Mouse (Mus musculus) heart, embryonic 11.5 days (tissue): Measurements from ENCODE around the gene Dbndd2. TPM values are rescaled to one million over a fixed set of nuclear protein-coding genes. Genes with fewer than 3 reads are reported as not detected.

Experiments used
- ATAC-seq: fragments of 200-750 bp; cut with Nextera tagmentation; replicated peaks from 2 replicates; pipeline ENCODE4 v1.8.0; 2017; ENCODE audit warnings: moderate library complexity; ENCODE audit not compliant: insufficient number of reproducible peaks, low FRiP score, low TSS enrichment
- H3K27ac ChIP-seq: fragments of 300-500 bp; sonication (generic); 2 replicates; pipeline ENCODE4 v1.5.1; 2014; ENCODE audit warnings: mild to moderate bottlenecking, low read depth, low read length
- H3K27me3 ChIP-seq: fragments of 300-500 bp; sonication (generic); 2 replicates; pipeline ENCODE4 v1.6.1; 2014; ENCODE audit warnings: mild to moderate bottlenecking, low read length, mixed read lengths; ENCODE audit not compliant: control insufficient read depth, insufficient read depth
- H3K36me3 ChIP-seq: fragments of 300-500 bp; sonication (generic); 2 replicates; pipeline ENCODE4 v1.6.1; 2014; ENCODE audit warnings: mild to moderate bottlenecking, low read length, moderate library complexity, mixed read lengths; ENCODE audit not compliant: control insufficient read depth, insufficient read depth
- H3K4me1 ChIP-seq: fragments of 300-500 bp; sonication (generic); 2 replicates; pipeline ENCODE4 v1.6.1; 2014; ENCODE audit warnings: low read length; ENCODE audit not compliant: control insufficient read depth, insufficient read depth
- H3K4me2 ChIP-seq: fragments of 300-500 bp; sonication (generic); 2 replicates; pipeline ENCODE4 v1.6.1; 2014; ENCODE audit warnings: mild to moderate bottlenecking, moderate library complexity
- H3K4me3 ChIP-seq: fragments of 300-500 bp; sonication (generic); 2 replicates; pipeline ENCODE4 v1.5.1; 2014; ENCODE audit warnings: low read depth, low read length
- H3K9ac ChIP-seq: fragments of 300-500 bp; sonication (generic); 2 replicates; pipeline ENCODE4 v1.6.1; 2014; ENCODE audit warnings: mild to moderate bottlenecking, low read depth, low read length, moderate library complexity
- H3K9me3 ChIP-seq: fragments of 300-500 bp; sonication (generic); replicated peaks from 2 replicates; pipeline ENCODE4 v1.6.1; 2016; ENCODE audit warnings: low read length; ENCODE audit not compliant: control insufficient read depth
- WGBS: fragments of 180-500 bp; shearing (Covaris S2); extraction: QIAGEN DNeasy Blood & Tissue Kit; methylation state at CpG from one replicate; pipeline ENCODE4 v1.1.7; 2014; ENCODE audit not compliant: insufficient replicate concordance; 5-methylcytosine and 5-hydroxymethylcytosine counted together
- polyA plus RNA-seq: library from polyadenylated mRNA; unstranded; fragments of >200 nt; fragmentation: Nextera tagmentation; extraction: Ambion mirVana; gene quantifications from 2 replicates; pipeline ENCODE4 v1.2.1, GENCODE M21; 2014

The Dbndd2 gene
- polyA plus RNA-seq, 1 experiment from 2014 or later, result 16.5 TPM

GRCm38 (mm10) chr2:164486258-164487114, 580 bp downstream of the Dbndd2 start:
- peak overlapping the region; percentile 81 for H3K9ac ChIP-seq
- H3K36me3 ChIP-seq, result no peaks in the 10 kb centered on the region
- no peaks in the 10 kb centered on the region for H3K9me3 ChIP-seq
- peak overlapping the region; percentile 31 for H3K27ac ChIP-seq
- under 1% methylated on average over 76 of the region's 90 CpGs for WGBS
- ATAC-seq, result peak; percentile 50
- H3K4me3 ChIP-seq, result peak overlapping the region; percentile 86
- peak overlapping the region; percentile 98 for H3K4me2 ChIP-seq
- H3K4me1 ChIP-seq, result peaks cover 11% of the 10 kb centered on the region; the same call in 1 of the 2 replicates
- H3K27me3 ChIP-seq, result peaks cover 13% of the 10 kb centered on the region

DNA sequence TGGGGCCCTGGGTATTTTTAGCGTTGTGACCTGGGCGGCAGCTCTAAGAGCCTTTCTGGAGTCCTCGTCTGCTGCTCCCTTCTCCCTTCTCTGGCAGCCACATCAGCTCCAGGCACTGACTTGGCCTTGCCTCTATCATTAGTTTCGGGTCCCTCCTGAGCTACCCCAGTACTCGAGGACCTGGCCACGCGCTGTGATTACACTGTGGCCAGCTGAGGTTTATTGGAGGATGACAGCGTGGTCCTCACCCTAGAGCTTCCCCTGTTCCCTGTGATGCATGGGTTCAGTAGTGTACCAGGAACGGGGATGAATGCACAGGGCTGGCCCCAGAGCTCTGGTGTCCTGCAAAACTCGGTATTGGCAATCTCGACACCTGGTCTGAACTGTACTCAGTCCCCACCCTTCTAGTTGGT, 1.2 kb downstream of the Dbndd2 start:
- peaks cover 13% of the 10 kb centered on the region for H3K27me3 ChIP-seq
- H3K4me2 ChIP-seq, result peak overlapping the region; percentile 98
- 9% methylated on average over 11 of the region's 11 CpGs for WGBS
- no peak for ATAC-seq
- peak overlapping the region; percentile 81; the same call in 1 of the 2 replicates for H3K9ac ChIP-seq
- peak overlapping the region; percentile 31; the same call in 1 of the 2 replicates for H3K27ac ChIP-seq
- H3K36me3 ChIP-seq, result no peaks in the 10 kb centered on the region
- H3K4me1 ChIP-seq, result peaks cover 11% of the 10 kb centered on the region; the same call in 1 of the 2 replicates
- H3K4me3 ChIP-seq, result peak overlapping the region; percentile 86
- H3K9me3 ChIP-seq, result no peaks in the 10 kb centered on the region

DNA sequence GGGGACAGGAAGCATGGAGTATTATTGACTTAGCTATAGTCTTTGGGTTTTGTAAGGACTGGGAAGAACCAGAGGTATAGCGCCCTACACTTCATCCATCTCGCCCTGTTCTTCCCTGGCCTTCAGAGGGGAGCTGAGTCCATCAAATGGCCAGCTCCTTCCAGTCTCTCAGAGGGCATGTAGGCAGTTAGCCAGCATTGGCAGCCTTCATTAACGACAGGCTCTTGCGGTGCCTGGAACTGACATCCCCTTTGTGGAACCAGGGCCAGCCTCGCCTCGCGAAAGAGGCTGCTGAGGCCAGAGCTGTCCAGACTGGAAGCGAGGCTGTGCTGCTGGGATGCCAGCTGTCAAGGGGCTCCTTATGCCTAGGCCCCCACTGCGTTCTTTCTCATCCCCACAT, 1.9 kb downstream of the Dbndd2 start:
- ATAC-seq, result no peak
- 57% methylated on average over 9 of the region's 9 CpGs for WGBS
- no peaks in the 10 kb centered on the region for H3K9me3 ChIP-seq
- H3K4me2 ChIP-seq, result no peak overlapping the region; the same call in 1 of the 2 replicates
- H3K36me3 ChIP-seq, result no peaks in the 10 kb centered on the region
- H3K27ac ChIP-seq, result no peak overlapping the region
- peaks cover 11% of the 10 kb centered on the region; the same call in 1 of the 2 replicates for H3K4me1 ChIP-seq
- no peak overlapping the region for H3K4me3 ChIP-seq
- H3K27me3 ChIP-seq, result peaks cover 13% of the 10 kb centered on the region
- no peak overlapping the region for H3K9ac ChIP-seq

GRCm38 (mm10) chr2:164494126-164494525, 8.2 kb downstream of the Dbndd2 start:
- no peak overlapping the region for H3K9ac ChIP-seq
- H3K27me3 ChIP-seq, result no peaks in the 10 kb centered on the region
- peaks cover 6% of the 10 kb centered on the region for H3K4me1 ChIP-seq
- H3K27ac ChIP-seq, result no peak overlapping the region
- H3K36me3 ChIP-seq, result no peaks in the 10 kb centered on the region
- no peak overlapping the region for H3K4me3 ChIP-seq
- H3K4me2 ChIP-seq, result no peak overlapping the region
- ATAC-seq, result no peak
- WGBS, result 50% methylated on average over 2 of the region's 2 CpGs
- no peaks in the 10 kb centered on the region for H3K9me3 ChIP-seq

DNA sequence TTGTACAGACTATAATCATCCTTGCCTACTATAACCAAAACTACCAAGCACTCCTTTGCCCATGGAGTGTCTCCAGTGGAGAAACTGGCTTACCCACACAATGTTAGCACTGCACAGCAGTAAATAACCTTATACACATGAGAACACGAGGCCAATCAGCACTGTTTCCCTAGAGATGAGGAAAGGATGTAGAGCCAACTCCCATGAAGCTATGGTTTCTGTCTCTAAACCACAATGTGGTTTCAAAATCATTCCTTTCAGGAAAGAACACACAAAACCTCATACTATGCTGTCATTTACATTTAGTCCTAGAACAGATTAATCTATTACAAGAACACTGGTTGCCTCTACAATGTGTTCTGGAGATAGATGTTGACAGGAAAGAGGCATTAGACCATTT, 10.4 kb downstream of the Dbndd2 start:
- no peak overlapping the region for H3K4me3 ChIP-seq

GRCm38 (mm10) chr2:164496847-164497690, 11.2 kb downstream of the Dbndd2 start, which contains the start of gene Pigt:
Gene Pigt, plus strand, starts transcription at chr2:164497520.
- peak within 1 kb of the TSS; percentile 74 for H3K4me3 ChIP-seq
- H3K9me3 ChIP-seq, result no peaks in the 10 kb centered on the region
- H3K27me3 ChIP-seq, result no peaks in the 10 kb centered on the region
- H3K9ac ChIP-seq, result peak within 1 kb of the TSS; percentile 77
- H3K4me2 ChIP-seq, result peak within 1 kb of the TSS; percentile 98
- peaks cover 10% of the 10 kb centered on the region for H3K36me3 ChIP-seq
- H3K4me1 ChIP-seq, result peaks cover 6% of the 10 kb centered on the region
- peak within 1 kb of the TSS; percentile 22; the same call in 1 of the 2 replicates for H3K27ac ChIP-seq
- 3% methylated on average over 43 of the region's 43 CpGs for whole genome bisulfite sequencing
- ATAC-seq, result peak; percentile 81

More for the DNA sequence above, 10.4 kb downstream of the Dbndd2 start:
- WGBS, result 60% methylated on average over 1 of the region's 1 CpGs
- peaks cover 10% of the 10 kb centered on the region for H3K36me3 ChIP-seq
- H3K9me3 ChIP-seq, result no peaks in the 10 kb centered on the region
- H3K27me3 ChIP-seq, result no peaks in the 10 kb centered on the region
- H3K9ac ChIP-seq, result no peak overlapping the region
- H3K4me1 ChIP-seq, result peaks cover 6% of the 10 kb centered on the region
- peak overlapping the region; percentile 98; the same call in 1 of the 2 replicates for H3K4me2 ChIP-seq
- ATAC-seq, result no peak
- H3K27ac ChIP-seq, result no peak overlapping the region

DNA sequence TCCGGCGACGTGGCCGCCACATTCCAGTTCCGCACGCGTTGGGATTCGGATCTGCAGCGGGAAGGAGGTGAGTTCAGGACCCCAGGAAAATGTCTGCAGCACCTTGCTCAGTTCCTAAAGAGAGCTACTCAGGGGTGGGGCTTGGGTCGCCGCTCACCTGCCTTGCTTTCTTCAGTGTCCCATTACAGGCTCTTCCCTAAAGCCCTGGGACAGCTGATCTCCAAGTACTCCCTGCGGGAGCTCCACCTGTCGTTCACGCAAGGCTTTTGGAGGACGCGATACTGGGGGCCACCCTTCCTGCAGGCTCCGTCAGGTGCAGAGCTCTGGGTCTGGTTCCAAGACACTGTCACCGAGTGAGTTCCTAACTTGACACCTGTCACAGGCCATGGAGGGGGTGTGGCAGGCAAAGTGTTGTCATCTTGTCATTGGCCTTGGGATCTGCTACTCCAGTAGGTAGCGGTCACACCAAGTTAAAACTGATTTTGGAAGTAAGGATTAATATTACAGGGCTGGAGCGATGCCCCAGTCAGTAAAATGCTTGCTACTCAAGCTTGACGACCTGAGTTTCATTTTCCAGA, 11.9 kb downstream of the Dbndd2 start:
- Histone ChIP-seq H3K4me2 (peak overlapping the region; percentile 98), H3K36me3 (peaks cover 15% of the 10 kb centered on the region), H3K27me3 (no peaks in the 10 kb centered on the region), H3K4me1 (peaks cover 6% of the 10 kb centered on the region), H3K4me3 (peak overlapping the region; percentile 74), H3K27ac (no peak overlapping the region; the same call in 1 of the 2 replicates), H3K9me3 (no peaks in the 10 kb centered on the region), H3K9ac (peak overlapping the region; percentile 76)
- WGBS, result 4% methylated on average over 21 of the region's 21 CpGs
- ATAC-seq, result 0 out of 2 replicates have a peak, but pooled peaks have one; percentile 20

DNA sequence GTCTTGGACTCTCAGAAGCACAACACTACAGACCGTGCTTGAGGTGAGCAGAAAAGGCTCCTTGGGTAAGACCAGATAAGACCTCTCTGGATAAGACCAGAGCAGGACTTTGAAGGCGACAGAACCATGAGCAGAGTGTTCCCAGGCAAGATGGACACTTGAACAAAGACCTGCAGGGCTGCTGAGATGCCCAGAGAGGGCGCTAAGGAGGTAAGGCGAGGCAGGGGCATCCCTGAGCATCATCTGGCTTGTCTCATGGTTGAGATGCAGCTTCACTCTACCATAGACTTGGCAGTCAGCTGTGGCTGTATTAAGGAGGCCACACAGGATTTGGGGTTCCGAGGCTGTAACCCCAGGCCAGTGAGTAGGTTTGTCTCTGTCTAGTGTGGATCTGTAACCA, 13.4 kb downstream of the Dbndd2 start:
- Histone ChIP-seq H3K9ac (no peak overlapping the region), H3K27me3 (no peaks in the 10 kb centered on the region), H3K4me3 (no peak overlapping the region), H3K9me3 (no peaks in the 10 kb centered on the region; the same call in 1 of the 2 replicates), H3K4me2 (no peak overlapping the region), H3K36me3 (peaks cover 29% of the 10 kb centered on the region), H3K27ac (no peak overlapping the region), H3K4me1 (peaks cover 6% of the 10 kb centered on the region)
- ATAC-seq, result no peak
- 64% methylated on average over 5 of the region's 5 CpGs for WGBS
